Mouse (Mus musculus): ENCODE data around the gene Fam71a.

DNA sequence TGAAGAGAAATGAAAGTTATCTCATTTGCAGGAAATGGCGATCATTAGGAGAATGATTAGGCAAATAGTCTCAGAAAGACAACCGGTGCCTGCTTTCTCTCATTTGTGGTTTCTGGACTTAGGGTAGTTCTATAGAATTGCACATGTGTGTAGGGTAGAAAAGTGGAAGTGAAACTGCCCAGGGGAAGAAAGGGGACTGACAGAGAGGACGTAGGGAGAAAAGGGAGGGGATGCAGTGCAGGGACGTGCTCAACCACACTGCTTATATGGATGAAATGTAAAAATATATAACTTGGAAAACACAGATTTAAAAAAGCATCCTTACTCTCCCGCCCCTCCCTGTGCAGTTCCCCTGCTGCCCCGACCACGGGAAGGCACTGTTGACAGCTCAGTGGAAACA, 33.3 kb upstream of the Fam71a start:
- TF ChIP-seq CTCF (conservative IDR thresholded peaks at IDR 0.05; ENCODE audit: low read length) (no peak), NANOG (IDR thresholded peaks at IDR 0.05; ENCODE audit: borderline replicate concordance, low read length) (no peak), POU5F1 (IDR thresholded peaks at IDR 0.05; ENCODE audit: borderline replicate concordance, low read length) (no peak)

Measured in E14TG2a.4 (cell line).